8 mouse cellular contexts compared by ENCODE assay signal in the genomic region with DNA sequence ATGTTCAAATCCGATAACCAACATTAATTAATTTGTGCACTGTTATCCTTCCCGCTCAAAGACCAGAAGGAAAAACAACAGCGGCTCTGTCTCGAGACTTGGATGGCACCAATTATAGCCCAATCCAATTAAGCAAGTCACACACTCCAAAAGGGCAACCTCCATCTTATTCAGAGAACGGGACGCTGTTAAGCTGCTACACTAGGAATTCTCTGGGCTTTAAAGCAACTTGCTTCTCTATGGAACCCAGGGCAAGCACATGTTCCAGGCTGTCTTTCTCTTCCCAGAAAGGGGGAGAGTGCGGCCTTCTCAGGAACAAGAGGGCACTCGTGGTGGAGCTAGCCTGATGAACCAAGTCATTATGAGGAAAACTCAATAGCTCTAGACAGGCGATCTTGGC. TPM values are rescaled to one million over a fixed set of nuclear protein-coding genes. Genes with fewer than 3 reads are reported as not detected.
DNase-seq lines count a peak whose midpoint lies in the region; ATAC-seq lines count a peak whose summit lies in the region.

No protein-coding gene starts in this region.

- no peak for DNase-seq in kidney, adult 9 months
- no peak for DNase-seq in limb, embryonic 10.5 days (ENCODE audit: low spot score)
- DNase-seq in frontal cortex, postnatal 36 days (ENCODE audit: low spot score in 2 of 2): no peak
- DNase-seq in B cell, adult 2 months: no peak
- DNase-seq in embryo, embryonic 10 days (ENCODE audit: low spot score): no peak

- H3K4me3 ChIP-seq in kidney, embryonic 16.5 days (ENCODE audit: low read length): peak overlapping the region; percentile 83
- peak overlapping the region; percentile 18 for H3K4me3 ChIP-seq in forebrain, embryonic 12.5 days (replicated peaks)
- H3K4me3 ChIP-seq in limb, embryonic 10.5 days: peak overlapping the region; percentile 69; the same call in 1 of the 2 replicates
- H3K4me3 ChIP-seq in neural tube, embryonic 12.5 days: no peak overlapping the region

- H3K27ac ChIP-seq in kidney, embryonic 16.5 days (ENCODE audit: low read length): no peak overlapping the region
- H3K27ac ChIP-seq in forebrain, embryonic 12.5 days: no peak overlapping the region
- no peak overlapping the region for H3K27ac ChIP-seq in limb, embryonic 10.5 days
- no peak overlapping the region for H3K27ac ChIP-seq in neural tube, embryonic 12.5 days

- no peaks in the 10 kb centered on the region for H3K36me3 ChIP-seq in kidney, embryonic 16.5 days (ENCODE audit: insufficient read depth, low read length)
- no peaks in the 10 kb centered on the region for H3K36me3 ChIP-seq in forebrain, embryonic 12.5 days (replicated peaks)
- no peaks in the 10 kb centered on the region for H3K36me3 ChIP-seq in limb, embryonic 10.5 days
- no peaks in the 10 kb centered on the region for H3K36me3 ChIP-seq in neural tube, embryonic 12.5 days

- H3K27me3 ChIP-seq in kidney, embryonic 16.5 days (ENCODE audit: insufficient read depth, low read length): peaks cover 54% of the 10 kb centered on the region
- peaks cover 92% of the 10 kb centered on the region for H3K27me3 ChIP-seq in forebrain, embryonic 12.5 days
- H3K27me3 ChIP-seq in limb, embryonic 10.5 days (ENCODE audit: low read depth, poor library complexity, severe bottlenecking): peaks cover 75% of the 10 kb centered on the region
- H3K27me3 ChIP-seq in neural tube, embryonic 12.5 days (replicated peaks): peaks cover 51% of the 10 kb centered on the region

- H3K9me3 ChIP-seq in kidney, embryonic 16.5 days (ENCODE audit: low read length): no peaks in the 10 kb centered on the region
- no peaks in the 10 kb centered on the region for H3K9me3 ChIP-seq in forebrain, embryonic 12.5 days
- H3K9me3 ChIP-seq in limb, embryonic 10.5 days (replicated peaks): no peaks in the 10 kb centered on the region
- no peaks in the 10 kb centered on the region for H3K9me3 ChIP-seq in neural tube, embryonic 12.5 days

- no peak overlapping the region for H3K4me2 ChIP-seq in kidney, embryonic 16.5 days (replicated peaks; ENCODE audit: low read depth, low read length)
- H3K4me2 ChIP-seq in forebrain, embryonic 12.5 days: no peak overlapping the region
- H3K4me2 ChIP-seq in neural tube, embryonic 12.5 days (replicated peaks): 0 out of 2 replicates have a peak overlapping the region, but pooled peaks have one; percentile 100

- H3K4me1 ChIP-seq in kidney, embryonic 16.5 days (ENCODE audit: insufficient read depth, low read length): peaks cover 19% of the 10 kb centered on the region
- H3K4me1 ChIP-seq in forebrain, embryonic 12.5 days: peaks cover 20% of the 10 kb centered on the region
- peaks cover 18% of the 10 kb centered on the region for H3K4me1 ChIP-seq in limb, embryonic 10.5 days
- H3K4me1 ChIP-seq in neural tube, embryonic 12.5 days: peaks cover 16% of the 10 kb centered on the region

- peak overlapping the region; percentile 62 for H3K9ac ChIP-seq in kidney, embryonic 16.5 days (replicated peaks; ENCODE audit: low read length)
- no peak overlapping the region for H3K9ac ChIP-seq in forebrain, embryonic 12.5 days
- H3K9ac ChIP-seq in neural tube, embryonic 12.5 days: no peak overlapping the region

- WGBS in kidney, embryonic 16.5 days: 42% methylated on average over 9 of the region's 9 CpGs
- WGBS in forebrain, embryonic 12.5 days: 13% methylated on average over 9 of the region's 9 CpGs
- WGBS in limb, embryonic 10.5 days: 50% methylated on average over 9 of the region's 9 CpGs
- WGBS in neural tube, embryonic 12.5 days: 45% methylated on average over 9 of the region's 9 CpGs

- no peak for ATAC-seq in kidney, embryonic 16.5 days (ENCODE audit: low FRiP score, low TSS enrichment)
- no peak for ATAC-seq in forebrain, embryonic 12.5 days (ENCODE audit: low FRiP score)
- no peak for ATAC-seq in neural tube, embryonic 12.5 days (ENCODE audit: low FRiP score, low read depth)

RNA-seq across cellular contexts. Expression of a gene that starts 1.6 kb away (rescaled TPM):
- polyA plus RNA-seq in kidney, embryonic 16.5 days (2015; fragmentation: Nextera tagmentation; extraction: Ambion mirVana): 45.2 and 45.4 TPM in 2 replicates
- 24.4 and 25.9 TPM in 2 replicates for polyA plus RNA-seq in forebrain, embryonic 12.5 days (2016; fragmentation: Nextera tagmentation; extraction: Ambion mirVana)
- polyA plus RNA-seq in limb, embryonic 10.5 days (2016; fragmentation: Nextera tagmentation; extraction: Ambion mirVana): 25.7 and 25.8 TPM in 2 replicates
- 29.7 and 31.0 TPM in 2 replicates for polyA plus RNA-seq in neural tube, embryonic 12.5 days (2016; fragmentation: Nextera tagmentation; extraction: Ambion mirVana)
